Mouse (Mus musculus) megakaryocyte, embryonic 14.5 days (primary cell): ENCODE data around the gene Il12rb1.

Experiments used
- FLI1 ChIP-seq: IDR thresholded peaks from 2 replicates; pipeline ENCODE4 v1.6.1; 2012; ENCODE audit warnings: low read length, inconsistent platforms, mixed read lengths
- GATA1 ChIP-seq: IDR thresholded peaks from 3 replicates; pipeline ENCODE4 v1.6.1; 2012; ENCODE audit warnings: mixed read lengths, low read length, inconsistent platforms, borderline replicate concordance

GRCm38 (mm10) chr8:70772890-70773289 lies 35.4 kb upstream of the Il12rb1 start:
- TF ChIP-seq FLI1 (no peak), GATA1 (no peak)
